In genomic region chr16:89608161-89608790, GRCm38 (mm10) we compare ENCODE assay signal across 22 mouse cellular contexts. TPM values are rescaled to one million over a fixed set of nuclear protein-coding genes. Genes with fewer than 3 reads are reported as not detected.
DNase-seq lines count a peak whose midpoint lies in the region; ATAC-seq and TF ChIP-seq lines count a peak whose summit lies in the region.
"Had no signal": no experiment of that assay in that cellular context is flagged by ENCODE, and none has a peak within 500 bp of the region (broad histone marks: within the 10 kb centered on the region; RNA-seq: fewer than 3 reads in every experiment).

No protein-coding gene starts in this region.

- no peak for TF ChIP-seq CTCF in gastrocnemius, adult 2 months (IDR thresholded peaks at IDR 0.05)

- H3K4me2 ChIP-seq in forebrain, embryonic 14.5 days (ENCODE audit: low read length) = no peak overlapping the region
- H3K4me2 ChIP-seq: limb, embryonic 15.5 days; neural tube, embryonic 12.5 days had no signal

- H3K27me3 ChIP-seq in heart, embryonic 10.5 days (ENCODE audit: insufficient read depth, poor library complexity, severe bottlenecking) = no peaks in the 10 kb centered on the region
- no peaks in the 10 kb centered on the region for H3K27me3 ChIP-seq in forebrain, embryonic 14.5 days (replicated peaks; ENCODE audit: control insufficient read depth, insufficient read depth, low read length)
- H3K27me3 ChIP-seq: limb, embryonic 15.5 days; neural tube, embryonic 12.5 days had no signal

- 91% methylated on average over 12 of the region's 12 CpGs for WGBS in heart, embryonic 10.5 days
- WGBS in forebrain, embryonic 14.5 days = 93% methylated on average over 12 of the region's 12 CpGs

- ATAC-seq in forebrain, embryonic 14.5 days = no peak
- ATAC-seq: intestine, embryonic 16.5 days; midbrain, embryonic 16.5 days had no signal

- no peaks in the 10 kb centered on the region for H3K9me3 ChIP-seq in heart, embryonic 10.5 days
- no peaks in the 10 kb centered on the region for H3K9me3 ChIP-seq in forebrain, embryonic 14.5 days (replicated peaks; ENCODE audit: control insufficient read depth, low read length)
- H3K9me3 ChIP-seq: limb, embryonic 15.5 days; neural tube, embryonic 12.5 days had no signal

- H3K27ac ChIP-seq in gastrocnemius, adult 2 months = peak overlapping the region; percentile 85
- no peak overlapping the region for H3K27ac ChIP-seq in heart, embryonic 10.5 days
- no peak overlapping the region for H3K27ac ChIP-seq in forebrain, embryonic 14.5 days (ENCODE audit: low read depth, low read length)
- H3K27ac ChIP-seq: limb, embryonic 15.5 days; neural tube, embryonic 12.5 days had no signal

- intact Hi-C loops in gastrocnemius, adult 2 months (cut with DNase I) = no loop called here

- no peaks in the 10 kb centered on the region for H3K36me3 ChIP-seq in heart, embryonic 10.5 days
- H3K36me3 ChIP-seq in forebrain, embryonic 14.5 days (ENCODE audit: control insufficient read depth, insufficient read depth, low read length) = no peaks in the 10 kb centered on the region
- H3K36me3 ChIP-seq: limb, embryonic 15.5 days; neural tube, embryonic 12.5 days had no signal

- H3K4me1 ChIP-seq in heart, embryonic 10.5 days = no peaks in the 10 kb centered on the region
- no peaks in the 10 kb centered on the region for H3K4me1 ChIP-seq in forebrain, embryonic 14.5 days (ENCODE audit: control insufficient read depth, insufficient read depth, low read length)
- H3K4me1 ChIP-seq: limb, embryonic 15.5 days; neural tube, embryonic 12.5 days had no signal

- H3K9ac ChIP-seq in forebrain, embryonic 14.5 days (ENCODE audit: low read length) = no peak overlapping the region
- H3K9ac ChIP-seq: limb, embryonic 15.5 days; neural tube, embryonic 12.5 days had no signal

- peak; percentile 15 to 50 for DNase-seq in frontal cortex, postnatal 10 days (ENCODE audit: low spot score in 2 of 2)
- DNase-seq in frontal cortex, postnatal 25 days (ENCODE audit: low spot score in 2 of 2) = no peak
- peak; percentile 26 to 34 for DNase-seq in layer of hippocampus, postnatal 36 days
- DNase-seq in layer of hippocampus, adult 9-11 months = no peak
- DNase-seq in gastrocnemius, adult 2 months = peak; percentile 86
- peak; percentile 52 for DNase-seq in heart, embryonic 10.5 days (ENCODE audit: low spot score)
- no peak for DNase-seq in forebrain, embryonic 14.5 days (ENCODE audit: low spot score)
- no peak for DNase-seq in embryo, embryonic 11 days
- DNase-seq: adrenal gland, adult 8-10 months; kidney, postnatal 10 days; lung, adult 18-20 months; thymus, adult 18-20 months had no signal

- H3K4me3 ChIP-seq in gastrocnemius, adult 2 months = no peak overlapping the region
- H3K4me3 ChIP-seq in heart, embryonic 10.5 days = no peak overlapping the region
- no peak overlapping the region for H3K4me3 ChIP-seq in forebrain, embryonic 14.5 days (ENCODE audit: low read depth, low read length)
- H3K4me3 ChIP-seq: erythroblast, embryonic 14.5 days; limb, embryonic 15.5 days; neural tube, embryonic 12.5 days had no signal

RNA-seq across cellular contexts. Expression of gene Krtap11-1, which starts 37.3 kb away (rescaled TPM):
- total RNA-seq in layer of hippocampus, postnatal 36 days (2021) = not detected
- total RNA-seq in gastrocnemius, adult 2 months (2021) = not detected
- polyA plus RNA-seq in heart, embryonic 10.5 days (2016; fragmentation: Nextera tagmentation; extraction: Ambion mirVana) = not detected in 2 replicates
- not detected in 2 replicates for polyA plus RNA-seq in forebrain, embryonic 14.5 days (2014; fragmentation: Nextera tagmentation; extraction: Ambion mirVana)
- total RNA-seq: adrenal gland, adult 8-10 months; ES-E14; left cerebral cortex, adult 8-10 months had no signal
- polyA plus RNA-seq: C2C12; erythroblast, embryonic 14.5 days; frontal cortex, adult 2 months; hindbrain, embryonic 11.5 days; intestine, embryonic 16.5 days; midbrain, embryonic 16.5 days; neural tube, embryonic 12.5 days had no signal

Comparison
In these comparisons a context has a peak if more than half of its experiments do, and no peak if none do; other contexts are left out.
1. DNase-seq: peak in frontal cortex, postnatal 10 days (2 of 2), layer of hippocampus, postnatal 36 days (2 of 2), gastrocnemius, adult 2 months (single experiment) and heart, embryonic 10.5 days (single experiment); none in frontal cortex, postnatal 25 days (0 of 2), layer of hippocampus, adult 9-11 months (single experiment), forebrain, embryonic 14.5 days (single experiment) and embryo, embryonic 11 days (single experiment).